In genomic region chr15:50102596-50103277, GRCm38 (mm10) we compare ENCODE assay signal across 17 mouse cellular contexts.
A peak's percentile ranks its signal among the peaks of the same experiment; 100 is the strongest.
DNase-seq lines count a peak whose midpoint lies in the region; ATAC-seq lines count a peak whose summit lies in the region.
"Had no signal": no experiment of that assay in that cellular context is flagged by ENCODE, and none has a peak within 500 bp of the region (broad histone marks: within the 10 kb centered on the region; RNA-seq: fewer than 3 reads in every experiment).

No protein-coding gene starts in this region.

- WGBS in embryonic facial prominence, embryonic 14.5 days = 60% methylated on average over 5 of the region's 5 CpGs
- WGBS in embryonic facial prominence, embryonic 10.5 days = 81% methylated on average over 5 of the region's 5 CpGs
- WGBS in hindbrain, embryonic 15.5 days = 64% methylated on average over 5 of the region's 5 CpGs
- 89% methylated on average over 5 of the region's 5 CpGs for WGBS in hindbrain, embryonic 11.5 days

- no peaks in the 10 kb centered on the region for H3K9me3 ChIP-seq in embryonic facial prominence, embryonic 14.5 days (ENCODE audit: control insufficient read depth, low read length)
- H3K9me3 ChIP-seq in embryonic facial prominence, embryonic 10.5 days = no peaks in the 10 kb centered on the region
- H3K9me3 ChIP-seq in hindbrain, embryonic 15.5 days = no peaks in the 10 kb centered on the region
- H3K9me3 ChIP-seq in hindbrain, embryonic 11.5 days (ENCODE audit: control insufficient read depth, low read length) = no peaks in the 10 kb centered on the region
- H3K9me3 ChIP-seq: limb, embryonic 15.5 days; stomach, embryonic 15.5 days had no signal

- ATAC-seq in embryonic facial prominence, embryonic 14.5 days (ENCODE audit: low read depth) = no peak
- peak; percentile 42; the same call in 1 of the 2 replicates for ATAC-seq in hindbrain, embryonic 15.5 days (ENCODE audit: low FRiP score, low read depth)
- ATAC-seq in hindbrain, embryonic 11.5 days (ENCODE audit: low FRiP score) = no peak

- H3K4me1 ChIP-seq in embryonic facial prominence, embryonic 14.5 days (ENCODE audit: control insufficient read depth, insufficient read depth, low read length) = no peaks in the 10 kb centered on the region
- H3K4me1 ChIP-seq in embryonic facial prominence, embryonic 10.5 days = no peaks in the 10 kb centered on the region
- H3K4me1 ChIP-seq in hindbrain, embryonic 15.5 days (replicated peaks) = no peaks in the 10 kb centered on the region
- H3K4me1 ChIP-seq in hindbrain, embryonic 11.5 days (replicated peaks; ENCODE audit: control insufficient read depth, insufficient read depth, low read length) = no peaks in the 10 kb centered on the region
- H3K4me1 ChIP-seq: limb, embryonic 15.5 days; stomach, embryonic 15.5 days had no signal

- H3K27me3 ChIP-seq in embryonic facial prominence, embryonic 14.5 days (replicated peaks; ENCODE audit: control insufficient read depth, insufficient read depth, low read length) = no peaks in the 10 kb centered on the region
- no peaks in the 10 kb centered on the region for H3K27me3 ChIP-seq in embryonic facial prominence, embryonic 10.5 days (replicated peaks; ENCODE audit: low read depth, poor library complexity, severe bottlenecking)
- H3K27me3 ChIP-seq in hindbrain, embryonic 15.5 days = no peaks in the 10 kb centered on the region
- H3K27me3 ChIP-seq in hindbrain, embryonic 11.5 days (ENCODE audit: control insufficient read depth, insufficient read depth, low read length) = no peaks in the 10 kb centered on the region
- H3K27me3 ChIP-seq: limb, embryonic 15.5 days; stomach, embryonic 15.5 days had no signal

- H3K27ac ChIP-seq in embryonic facial prominence, embryonic 14.5 days (replicated peaks; ENCODE audit: low read depth, low read length) = no peak overlapping the region
- H3K27ac ChIP-seq in embryonic facial prominence, embryonic 10.5 days (replicated peaks) = no peak overlapping the region
- H3K27ac ChIP-seq in hindbrain, embryonic 15.5 days (replicated peaks) = no peak overlapping the region
- H3K27ac ChIP-seq in hindbrain, embryonic 11.5 days (ENCODE audit: low read depth, low read length) = no peak overlapping the region
- H3K27ac ChIP-seq: gastrocnemius, adult 2 months; limb, embryonic 15.5 days; stomach, embryonic 15.5 days had no signal

- no peaks in the 10 kb centered on the region for H3K36me3 ChIP-seq in embryonic facial prominence, embryonic 14.5 days (ENCODE audit: control insufficient read depth, insufficient read depth, low read length)
- H3K36me3 ChIP-seq in embryonic facial prominence, embryonic 10.5 days (replicated peaks) = no peaks in the 10 kb centered on the region
- H3K36me3 ChIP-seq in hindbrain, embryonic 15.5 days = no peaks in the 10 kb centered on the region
- no peaks in the 10 kb centered on the region for H3K36me3 ChIP-seq in hindbrain, embryonic 11.5 days (ENCODE audit: control insufficient read depth, insufficient read depth, low read length)
- H3K36me3 ChIP-seq: limb, embryonic 15.5 days; stomach, embryonic 15.5 days had no signal

- intact Hi-C loops in left cerebral cortex, postnatal 25 days (cut with DNase I) = no loop called here

- no peak overlapping the region for H3K4me3 ChIP-seq in embryonic facial prominence, embryonic 14.5 days (ENCODE audit: low read depth, low read length)
- H3K4me3 ChIP-seq in embryonic facial prominence, embryonic 10.5 days = no peak overlapping the region
- no peak overlapping the region for H3K4me3 ChIP-seq in hindbrain, embryonic 15.5 days
- H3K4me3 ChIP-seq in hindbrain, embryonic 11.5 days (ENCODE audit: low read depth, low read length) = no peak overlapping the region
- H3K4me3 ChIP-seq: gastrocnemius, adult 2 months; limb, embryonic 15.5 days; myocyte; stomach, embryonic 15.5 days had no signal

- no peak overlapping the region for H3K9ac ChIP-seq in embryonic facial prominence, embryonic 14.5 days (ENCODE audit: low read depth, low read length)
- H3K9ac ChIP-seq in hindbrain, embryonic 15.5 days = no peak overlapping the region
- H3K9ac ChIP-seq in hindbrain, embryonic 11.5 days (ENCODE audit: low read depth, low read length) = no peak overlapping the region
- H3K9ac ChIP-seq: limb, embryonic 15.5 days; stomach, embryonic 15.5 days had no signal

- DNase-seq in embryonic facial prominence, embryonic 14.5 days (ENCODE audit: low spot score) = peak; percentile 77
- no peak for DNase-seq in embryonic facial prominence, embryonic 10.5 days (ENCODE audit: low spot score)
- DNase-seq in hindbrain, embryonic 11.5 days (ENCODE audit: low spot score) = no peak
- DNase-seq in 3T3-L1 (ENCODE audit: low read depth, low spot score) = peak; percentile 43
- DNase-seq in fat pad, adult 2 months (ENCODE audit: extremely low read depth, low read depth, low spot score) = peak; percentile 37
- DNase-seq in frontal cortex, adult 2 months (ENCODE audit: extremely low spot score in 1 of 2, low spot score in 1 of 2) = no peak
- DNase-seq in left cerebral cortex, postnatal 25 days (ENCODE audit: low spot score in 2 of 2) = no peak
- DNase-seq: gastrocnemius, adult 2 months; kidney, adult 8-10 months; kidney, postnatal 25 days; lung, postnatal 14 days; spleen, adult 18-20 months; thymus, adult 2 months had no signal

- no peak overlapping the region for H3K4me2 ChIP-seq in embryonic facial prominence, embryonic 14.5 days (ENCODE audit: low read depth, low read length)
- H3K4me2 ChIP-seq in hindbrain, embryonic 15.5 days = no peak overlapping the region
- H3K4me2 ChIP-seq in hindbrain, embryonic 11.5 days (replicated peaks; ENCODE audit: low read depth, low read length) = no peak overlapping the region
- H3K4me2 ChIP-seq: limb, embryonic 15.5 days; stomach, embryonic 15.5 days had no signal

Comparison
In these comparisons a context has a peak if more than half of its experiments do, and no peak if none do; other contexts are left out.
1. DNase-seq: peak in embryonic facial prominence, embryonic 14.5 days (single experiment), 3T3-L1 (single experiment) and fat pad, adult 2 months (single experiment); none in embryonic facial prominence, embryonic 10.5 days (single experiment), hindbrain, embryonic 11.5 days (single experiment), frontal cortex, adult 2 months (0 of 2) and left cerebral cortex, postnatal 25 days (0 of 2).